Mouse (Mus musculus) E14TG2a.4 (cell line): ENCODE measurements around the gene Csf2rb.

ENCODE experiments used
- CTCF ChIP-seq: conservative IDR thresholded peaks from 2 replicates; pipeline ENCODE4 v1.5.1; 2014; ENCODE audit warnings: low read length
- NANOG ChIP-seq: IDR thresholded peaks from 2 replicates; pipeline ENCODE4 v1.6.1; 2014; ENCODE audit warnings: borderline replicate concordance, low read length, mixed read lengths
- POU5F1 ChIP-seq: IDR thresholded peaks from 2 replicates; pipeline ENCODE4 v1.6.1; 2014; ENCODE audit warnings: low read length, borderline replicate concordance

GRCm38 (mm10) chr15:78326747-78327146 lies 1.2 kb downstream of the Csf2rb start:
- TF ChIP-seq CTCF (no peak), POU5F1 (no peak), NANOG (no peak)
